Comparison of ENCODE assay signal across 8 mouse cellular contexts in genomic region chr15:103087204-103087603, GRCm38 (mm10).
DNase-seq lines count a peak whose midpoint lies in the region; ATAC-seq lines count a peak whose summit lies in the region.
"Had no signal": no experiment of that assay in that cellular context is flagged by ENCODE, and none has a peak within 500 bp of the region (broad histone marks: within the 10 kb centered on the region; RNA-seq: fewer than 3 reads in every experiment).

No protein-coding gene starts in this region.

- WGBS in embryonic facial prominence, embryonic 15.5 days = 14% methylated on average over 4 of the region's 4 CpGs
- 12% methylated on average over 4 of the region's 4 CpGs for WGBS in hindbrain, embryonic 16.5 days

- no peaks in the 10 kb centered on the region for H3K9me3 ChIP-seq in embryonic facial prominence, embryonic 15.5 days (replicated peaks)
- no peaks in the 10 kb centered on the region for H3K9me3 ChIP-seq in hindbrain, embryonic 16.5 days (ENCODE audit: control insufficient read depth, low read length)
- H3K9me3 ChIP-seq: stomach, embryonic 15.5 days had no signal

- H3K36me3 ChIP-seq in embryonic facial prominence, embryonic 15.5 days = no peaks in the 10 kb centered on the region
- no peaks in the 10 kb centered on the region for H3K36me3 ChIP-seq in hindbrain, embryonic 16.5 days (ENCODE audit: control insufficient read depth, insufficient read depth, low read length)
- H3K36me3 ChIP-seq: stomach, embryonic 15.5 days had no signal

- H3K9ac ChIP-seq in embryonic facial prominence, embryonic 15.5 days = no peak overlapping the region
- H3K9ac ChIP-seq in hindbrain, embryonic 16.5 days (ENCODE audit: low read depth, low read length) = no peak overlapping the region
- H3K9ac ChIP-seq: stomach, embryonic 15.5 days had no signal

- no peak overlapping the region for H3K4me3 ChIP-seq in embryonic facial prominence, embryonic 15.5 days (replicated peaks)
- no peak overlapping the region for H3K4me3 ChIP-seq in hindbrain, embryonic 16.5 days (ENCODE audit: low read length)

- ATAC-seq in embryonic facial prominence, embryonic 15.5 days (ENCODE audit: insufficient number of reproducible peaks, low FRiP score, low TSS enrichment, low read depth) = peak; percentile 67; the same call in 1 of the 2 replicates
- peak; percentile 60 for ATAC-seq in hindbrain, embryonic 16.5 days

- H3K4me1 ChIP-seq in embryonic facial prominence, embryonic 15.5 days = peaks cover 20% of the 10 kb centered on the region
- H3K4me1 ChIP-seq in hindbrain, embryonic 16.5 days (ENCODE audit: control insufficient read depth, insufficient read depth, low read depth, low read length) = peaks cover 19% of the 10 kb centered on the region

- DNase-seq in right cerebral cortex, postnatal 4 days = peak; percentile 36
- no peak for DNase-seq in right cerebral cortex, postnatal 25 days
- DNase-seq in lung, postnatal 25 days (ENCODE audit: low spot score) = peak; percentile 13
- DNase-seq in Muller cell, postnatal 12 days (ENCODE audit: inconsistent ontology term) = no peak
- DNase-seq in cerebellum, adult 11-12 months = no peak

- H3K27me3 ChIP-seq in embryonic facial prominence, embryonic 15.5 days = peaks cover 92% of the 10 kb centered on the region
- H3K27me3 ChIP-seq in hindbrain, embryonic 16.5 days (replicated peaks; ENCODE audit: control insufficient read depth, insufficient read depth, low read length) = peaks cover 15% of the 10 kb centered on the region

- H3K27ac ChIP-seq in embryonic facial prominence, embryonic 15.5 days (replicated peaks) = no peak overlapping the region
- H3K27ac ChIP-seq in hindbrain, embryonic 16.5 days (ENCODE audit: low read depth, low read length) = peak overlapping the region; percentile 51
- H3K27ac ChIP-seq: stomach, embryonic 15.5 days had no signal

- no peak overlapping the region for H3K4me2 ChIP-seq in embryonic facial prominence, embryonic 15.5 days (replicated peaks)
- H3K4me2 ChIP-seq in hindbrain, embryonic 16.5 days (ENCODE audit: low read length) = no peak overlapping the region; the same call in 1 of the 2 replicates

Comparison
In these comparisons a context has a peak if more than half of its experiments do, and no peak if none do; other contexts are left out.
1. DNase-seq: peak in right cerebral cortex, postnatal 4 days (single experiment) and lung, postnatal 25 days (single experiment); none in right cerebral cortex, postnatal 25 days (single experiment), Muller cell, postnatal 12 days (single experiment) and cerebellum, adult 11-12 months (single experiment).